Mouse (Mus musculus): ENCODE measurements at regions not wholly inside any gene's neighbourhood (a gene's known extent, or its start where the extent isn't known, plus 50 kb on each side); places are given as distances from the start of the nearest gene placed in this dataset.

- TF ChIP-seq POLR2A (IDR thresholded peaks at IDR 0.05; ENCODE audit: extremely low read depth, insufficient read depth, low read length) (no peak), CTCF (IDR thresholded peaks at IDR 0.05; ENCODE audit: low read depth, low read length) (no peak)
Measured at GRCm38 (mm10) chr10:95009081-95009480, 64.4 kb upstream of the Plxnc1 start.

Data from liver, adult 2 months (tissue).